Mouse (Mus musculus) spleen, postnatal 4 days (tissue): ENCODE data around the gene Gpr85.

Experiments used
- DNase-seq, 2 experiments: peaks; one replicate each; pipeline ENCODE4 v3.0.0; 2022; ENCODE audit warnings: low spot score in 2 of 2

Gene Gpr85

GRCm38 (mm10) chr6:13816661-13817060, 23.1 kb downstream of the Gpr85 start:
- DNase-seq, result no peak

- DNase-seq, result no peak
These were observed 27.6 kb downstream of the Gpr85 start for GRCm38 (mm10) chr6:13812157-13812556.

- DNase-seq, result no peak
These were observed 39.7 kb downstream of the Gpr85 start for GRCm38 (mm10) chr6:13800071-13800470.

GRCm38 (mm10) chr6:13797389-13797788, 42.4 kb downstream of the Gpr85 start:
- no peak for DNase-seq
